Mouse (Mus musculus): ENCODE measurements around the gene Gm49322. TPM values are rescaled to one million over a fixed set of nuclear protein-coding genes. Genes with fewer than 3 reads are reported as not detected.
"Not testable (repeated sequence)": the region's sequence is repeated elsewhere in the genome, so short reads cannot be mapped to it uniquely, and the experiment has no call there.

Gm49322 gene
- polyA plus RNA-seq (2016; fragmentation: Nextera tagmentation; extraction: Ambion mirVana) = 6.0 and 7.5 TPM in 2 replicates

- H3K4me2 ChIP-seq (replicated peaks); H3K9me3 ChIP-seq; H3K9ac ChIP-seq (replicated peaks); H3K4me3 ChIP-seq; H3K27me3 ChIP-seq; ATAC-seq (ENCODE audit: low FRiP score, low read depth); H3K27ac ChIP-seq (replicated peaks): not testable (repeated sequence)
- 91% methylated on average over 3 of the region's 4 CpGs for WGBS
- H3K4me1 ChIP-seq = peaks cover 21% of the 10 kb centered on the region
- H3K36me3 ChIP-seq = peaks cover 46% of the 10 kb centered on the region
Measured at GRCm38 (mm10) chr10:80605721-80606120, at the start of gene Gm49322. Gene Gm49322, plus strand, starts transcription at chr10:80606021.

- 0 out of 2 replicates have a peak overlapping the region, but pooled peaks have one; percentile 20 for H3K9ac ChIP-seq (replicated peaks)
- 32% methylated on average over 5 of the region's 5 CpGs for WGBS
- no peaks in the 10 kb centered on the region for H3K9me3 ChIP-seq
- no peak for ATAC-seq (ENCODE audit: low FRiP score, low read depth)
- H3K27me3 ChIP-seq = no peaks in the 10 kb centered on the region
- H3K4me3 ChIP-seq = no peak overlapping the region
- no peak overlapping the region for H3K4me2 ChIP-seq (replicated peaks)
- H3K27ac ChIP-seq (replicated peaks) = no peak overlapping the region; the same call in 1 of the 2 replicates
- peaks cover 36% of the 10 kb centered on the region for H3K4me1 ChIP-seq
- no peaks in the 10 kb centered on the region for H3K36me3 ChIP-seq
Measured at GRCm38 (mm10) chr10:80557346-80557965, 48.4 kb upstream of the Gm49322 start.

GRCm38 (mm10) chr10:80559431-80559830 is 46.4 kb upstream of the Gm49322 start:
- H3K9ac ChIP-seq (replicated peaks) = no peak overlapping the region; the same call in 1 of the 2 replicates
- H3K27ac ChIP-seq (replicated peaks) = no peak overlapping the region
- H3K4me2 ChIP-seq (replicated peaks) = no peak overlapping the region
- H3K9me3 ChIP-seq = no peaks in the 10 kb centered on the region
- 90% methylated on average over 7 of the region's 7 CpGs for WGBS
- H3K36me3 ChIP-seq = no peaks in the 10 kb centered on the region
- no peak overlapping the region for H3K4me3 ChIP-seq
- no peaks in the 10 kb centered on the region for H3K27me3 ChIP-seq
- no peak for ATAC-seq (ENCODE audit: low FRiP score, low read depth)
- H3K4me1 ChIP-seq = peaks cover 37% of the 10 kb centered on the region

GRCm38 (mm10) chr10:80560621-80561020 is 45.2 kb upstream of the Gm49322 start:
- H3K4me1 ChIP-seq = peaks cover 38% of the 10 kb centered on the region
- 2% methylated on average over 13 of the region's 13 CpGs for WGBS
- H3K36me3 ChIP-seq = no peaks in the 10 kb centered on the region
- peak overlapping the region; percentile 89 for H3K9ac ChIP-seq (replicated peaks)
- no peaks in the 10 kb centered on the region for H3K27me3 ChIP-seq
- no peak; the same call in 1 of the 2 replicates for ATAC-seq (ENCODE audit: low FRiP score, low read depth)
- H3K4me2 ChIP-seq (replicated peaks) = peak overlapping the region; percentile 93
- peak overlapping the region; percentile 95 for H3K4me3 ChIP-seq
- no peaks in the 10 kb centered on the region for H3K9me3 ChIP-seq
- no peak overlapping the region; the same call in 1 of the 2 replicates for H3K27ac ChIP-seq (replicated peaks)

- H3K4me3 ChIP-seq = peak within 1 kb of the TSS; percentile 95
- no peaks in the 10 kb centered on the region for H3K27me3 ChIP-seq
- peaks cover 45% of the 10 kb centered on the region for H3K4me1 ChIP-seq
- no peaks in the 10 kb centered on the region for H3K9me3 ChIP-seq
- no peaks in the 10 kb centered on the region for H3K36me3 ChIP-seq
- under 1% methylated on average over 71 of the region's 72 CpGs for WGBS
- ATAC-seq (ENCODE audit: low FRiP score, low read depth) = peak; percentile 70
- peak within 1 kb of the TSS; percentile 87 for H3K27ac ChIP-seq (replicated peaks)
- peak within 1 kb of the TSS; percentile 89 for H3K9ac ChIP-seq (replicated peaks)
- H3K4me2 ChIP-seq (replicated peaks) = peak within 1 kb of the TSS; percentile 93
Measured at GRCm38 (mm10) chr10:80561116-80561944, 44.5 kb upstream of the Gm49322 start, which contains the start of gene Rexo1. Gene Rexo1, minus strand, starts transcription at chr10:80561560.

GRCm38 (mm10) chr10:80566375-80567092 is 39.3 kb upstream of the Gm49322 start:
- no peaks in the 10 kb centered on the region for H3K36me3 ChIP-seq
- peak; percentile 64 for ATAC-seq (ENCODE audit: low FRiP score, low read depth)
- peak overlapping the region; percentile 74 for H3K27ac ChIP-seq (replicated peaks)
- H3K9me3 ChIP-seq = no peaks in the 10 kb centered on the region
- no peaks in the 10 kb centered on the region for H3K27me3 ChIP-seq
- peak overlapping the region; percentile 38 for H3K4me2 ChIP-seq (replicated peaks)
- peak overlapping the region; percentile 12; the same call in 1 of the 2 replicates for H3K4me3 ChIP-seq
- peaks cover 47% of the 10 kb centered on the region for H3K4me1 ChIP-seq
- WGBS = 10% methylated on average over 17 of the region's 17 CpGs
- H3K9ac ChIP-seq (replicated peaks) = no peak overlapping the region

- Histone ChIP-seq H3K27me3 (no peaks in the 10 kb centered on the region), H3K36me3 (no peaks in the 10 kb centered on the region), H3K4me1 (peaks cover 52% of the 10 kb centered on the region), H3K27ac (replicated peaks) (0 out of 2 replicates have a peak overlapping the region, but pooled peaks have one; percentile 35), H3K9ac (replicated peaks) (no peak overlapping the region), H3K4me3 (no peak overlapping the region), H3K4me2 (replicated peaks) (no peak overlapping the region), H3K9me3 (no peaks in the 10 kb centered on the region)
- WGBS = 97% methylated on average over 29 of the region's 29 CpGs
- no peak for ATAC-seq (ENCODE audit: low FRiP score, low read depth)
Measured at GRCm38 (mm10) chr10:80568876-80569275, 36.9 kb upstream of the Gm49322 start.

GRCm38 (mm10) chr10:80569664-80570066 is 36.2 kb upstream of the Gm49322 start:
- Histone ChIP-seq H3K4me2 (replicated peaks) (0 out of 2 replicates have a peak overlapping the region, but pooled peaks have one; percentile 4), H3K9me3 (no peaks in the 10 kb centered on the region), H3K27me3 (no peaks in the 10 kb centered on the region), H3K27ac (replicated peaks) (no peak overlapping the region), H3K4me1 (peaks cover 59% of the 10 kb centered on the region), H3K4me3 (no peak overlapping the region), H3K36me3 (no peaks in the 10 kb centered on the region), H3K9ac (replicated peaks) (no peak overlapping the region)
- no peak for ATAC-seq (ENCODE audit: low FRiP score, low read depth)
- 29% methylated on average over 10 of the region's 10 CpGs for WGBS

- H3K36me3 ChIP-seq = no peaks in the 10 kb centered on the region
- no peak for ATAC-seq (ENCODE audit: low FRiP score, low read depth)
- no peak overlapping the region for H3K4me3 ChIP-seq
- 81% methylated on average over 10 of the region's 10 CpGs for WGBS
- H3K9me3 ChIP-seq = no peaks in the 10 kb centered on the region
- H3K27ac ChIP-seq (replicated peaks) = 0 out of 2 replicates have a peak overlapping the region, but pooled peaks have one; percentile 20
- H3K9ac ChIP-seq (replicated peaks) = no peak overlapping the region
- H3K4me2 ChIP-seq (replicated peaks) = peak overlapping the region; percentile 42; the same call in 1 of the 2 replicates
- H3K4me1 ChIP-seq = peaks cover 66% of the 10 kb centered on the region
- peaks cover 5% of the 10 kb centered on the region; the same call in 1 of the 2 replicates for H3K27me3 ChIP-seq
Measured at GRCm38 (mm10) chr10:80570419-80570818, 35.4 kb upstream of the Gm49322 start.

GRCm38 (mm10) chr10:80570871-80571836 is 34.7 kb upstream of the Gm49322 start:
- Histone ChIP-seq H3K9ac (replicated peaks) (peak overlapping the region; percentile 49), H3K4me3 (peak overlapping the region; percentile 15; the same call in 1 of the 2 replicates), H3K27ac (replicated peaks) (0 out of 2 replicates have a peak overlapping the region, but pooled peaks have one; percentile 20), H3K4me1 (peaks cover 68% of the 10 kb centered on the region), H3K36me3 (no peaks in the 10 kb centered on the region), H3K4me2 (replicated peaks) (peak overlapping the region; percentile 42), H3K9me3 (no peaks in the 10 kb centered on the region), H3K27me3 (peaks cover 11% of the 10 kb centered on the region; the same call in 1 of the 2 replicates)
- 0 out of 2 replicates have a peak, but pooled peaks have one; percentile 10 for ATAC-seq (ENCODE audit: low FRiP score, low read depth)
- 22% methylated on average over 30 of the region's 30 CpGs for WGBS
